Mouse (Mus musculus) embryonic facial prominence, embryonic 15.5 days (tissue): ENCODE measurements around the gene Ccnd3. TPM values are rescaled to one million over a fixed set of nuclear protein-coding genes. Genes with fewer than 3 reads are reported as not detected.

Experiments used
- ATAC-seq: fragments of 200-750 bp; cut with Nextera tagmentation; 2 replicates; pipeline ENCODE4 v1.8.0; 2017; ENCODE audit warnings: low read depth, moderate TSS enrichment; ENCODE audit not compliant: insufficient number of reproducible peaks, low FRiP score, low TSS enrichment
- H3K27ac ChIP-seq: fragments of 300-500 bp; sonication (generic); replicated peaks from 2 replicates; pipeline ENCODE4 v1.5.1; 2015; ENCODE audit warnings: mild to moderate bottlenecking, inconsistent platforms
- H3K27me3 ChIP-seq: fragments of 300-500 bp; sonication (generic); 2 replicates; pipeline ENCODE4 v1.6.1; 2015; ENCODE audit warnings: inconsistent platforms
- H3K36me3 ChIP-seq: fragments of 300-500 bp; sonication (generic); 2 replicates; pipeline ENCODE4 v1.6.1; 2015; ENCODE audit warnings: mild to moderate bottlenecking, inconsistent platforms
- H3K4me1 ChIP-seq: fragments of 300-500 bp; sonication (generic); 2 replicates; pipeline ENCODE4 v1.6.1; 2015; ENCODE audit warnings: inconsistent platforms
- H3K4me2 ChIP-seq: fragments of 300-500 bp; sonication (generic); replicated peaks from 2 replicates; pipeline ENCODE4 v1.6.1; 2015; ENCODE audit warnings: mild to moderate bottlenecking, inconsistent platforms
- H3K4me3 ChIP-seq: fragments of 300-500 bp; sonication (generic); replicated peaks from 2 replicates; pipeline ENCODE4 v1.5.1; 2015; ENCODE audit warnings: mild to moderate bottlenecking, inconsistent platforms
- H3K9ac ChIP-seq: fragments of 300-500 bp; sonication (generic); 2 replicates; pipeline ENCODE4 v1.6.1; 2015; ENCODE audit warnings: inconsistent platforms
- H3K9me3 ChIP-seq: fragments of 300-500 bp; sonication (generic); replicated peaks from 2 replicates; pipeline ENCODE4 v1.6.1; 2016; ENCODE audit warnings: inconsistent platforms
- WGBS: fragments of 180-500 bp; shearing (Covaris S2); methylation state at CpG from one replicate; pipeline ENCODE4 v1.1.7; 2015; 5-methylcytosine and 5-hydroxymethylcytosine counted together
- polyA plus RNA-seq: library from polyadenylated mRNA; unstranded; fragments of >200 nt; fragmentation: Nextera tagmentation; extraction: Ambion mirVana; gene quantifications from 2 replicates; pipeline ENCODE4 v1.2.1, GENCODE M21; 2015

Gene Ccnd3
- polyA plus RNA-seq, 1 experiment from 2014 or later = 552 TPM

DNA sequence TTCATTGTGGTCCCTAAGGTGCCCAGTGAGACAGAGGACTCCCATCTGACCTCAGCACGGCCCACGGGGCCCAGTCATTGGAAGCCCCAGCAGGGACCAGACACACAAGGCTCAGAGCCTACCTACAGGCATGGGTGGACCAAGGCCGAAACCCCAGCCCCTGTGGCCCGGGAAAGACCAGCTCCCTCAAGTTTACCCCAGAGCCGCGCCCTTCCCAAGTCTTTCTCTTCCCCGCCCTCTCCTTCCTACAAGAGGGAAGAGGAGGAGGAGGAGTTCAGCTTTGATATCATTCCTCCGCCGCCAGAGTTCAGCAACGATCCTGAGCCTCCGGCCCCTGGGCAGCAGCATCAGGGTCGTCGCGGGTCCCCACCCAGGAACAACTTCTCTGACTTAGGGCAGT is 36.8 kb upstream of the Ccnd3 start:
- Histone ChIP-seq H3K4me2 (peak overlapping the region; percentile 30; the same call in 1 of the 2 replicates), H3K4me1 (peaks cover 46% of the 10 kb centered on the region), H3K9me3 (no peaks in the 10 kb centered on the region), H3K27me3 (peaks cover 20% of the 10 kb centered on the region), H3K4me3 (peak overlapping the region; percentile 25), H3K36me3 (no peaks in the 10 kb centered on the region), H3K9ac (no peak overlapping the region), H3K27ac (no peak overlapping the region)
- ATAC-seq = no peak
- 30% methylated on average over 14 of the region's 14 CpGs for WGBS

- Histone ChIP-seq H3K4me2 (peak overlapping the region; percentile 30; the same call in 1 of the 2 replicates), H3K9ac (no peak overlapping the region), H3K4me3 (peak overlapping the region; percentile 25), H3K27me3 (peaks cover 20% of the 10 kb centered on the region), H3K9me3 (no peaks in the 10 kb centered on the region), H3K4me1 (peaks cover 46% of the 10 kb centered on the region), H3K36me3 (no peaks in the 10 kb centered on the region), H3K27ac (no peak overlapping the region)
- no peak for ATAC-seq
- 17% methylated on average over 34 of the region's 34 CpGs for WGBS
These were observed 36.4 kb upstream of the Ccnd3 start for GRCm38 (mm10) chr17:47468466-47468865.

DNA sequence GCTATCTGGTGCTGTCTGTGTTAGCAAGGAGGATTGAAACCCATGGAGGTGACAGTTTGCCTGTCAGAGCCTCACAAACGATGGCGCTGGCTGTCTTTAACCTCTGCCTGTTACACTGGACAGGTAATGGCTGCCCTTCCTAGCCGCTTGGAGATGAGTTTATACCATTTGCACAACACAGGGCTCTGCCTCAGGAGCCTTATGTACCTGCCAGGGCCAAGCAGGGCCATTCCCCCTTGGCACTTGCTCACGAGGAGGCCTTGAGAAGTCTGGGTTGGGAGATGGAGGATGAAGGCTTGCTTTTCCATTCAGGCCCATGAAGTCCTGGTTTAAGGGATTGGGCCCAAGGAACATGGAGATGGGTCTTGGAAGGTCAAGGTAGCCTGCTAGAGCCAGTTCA is 35.2 kb upstream of the Ccnd3 start:
- Histone ChIP-seq H3K27ac (no peak overlapping the region), H3K36me3 (no peaks in the 10 kb centered on the region), H3K27me3 (peaks cover 20% of the 10 kb centered on the region), H3K9ac (no peak overlapping the region), H3K4me1 (peaks cover 46% of the 10 kb centered on the region), H3K4me2 (no peak overlapping the region), H3K9me3 (no peaks in the 10 kb centered on the region), H3K4me3 (no peak overlapping the region)
- WGBS = 92% methylated on average over 4 of the region's 4 CpGs
- no peak for ATAC-seq

- Histone ChIP-seq H3K9ac (no peak overlapping the region), H3K4me3 (no peak overlapping the region), H3K27me3 (peaks cover 20% of the 10 kb centered on the region), H3K9me3 (no peaks in the 10 kb centered on the region), H3K27ac (0 out of 2 replicates have a peak overlapping the region, but pooled peaks have one; percentile 77), H3K4me1 (peaks cover 44% of the 10 kb centered on the region), H3K36me3 (no peaks in the 10 kb centered on the region), H3K4me2 (no peak overlapping the region)
- ATAC-seq = no peak
- 71% methylated on average over 4 of the region's 4 CpGs for WGBS
These were observed 34.7 kb upstream of the Ccnd3 start for GRCm38 (mm10) chr17:47470121-47470520.

DNA sequence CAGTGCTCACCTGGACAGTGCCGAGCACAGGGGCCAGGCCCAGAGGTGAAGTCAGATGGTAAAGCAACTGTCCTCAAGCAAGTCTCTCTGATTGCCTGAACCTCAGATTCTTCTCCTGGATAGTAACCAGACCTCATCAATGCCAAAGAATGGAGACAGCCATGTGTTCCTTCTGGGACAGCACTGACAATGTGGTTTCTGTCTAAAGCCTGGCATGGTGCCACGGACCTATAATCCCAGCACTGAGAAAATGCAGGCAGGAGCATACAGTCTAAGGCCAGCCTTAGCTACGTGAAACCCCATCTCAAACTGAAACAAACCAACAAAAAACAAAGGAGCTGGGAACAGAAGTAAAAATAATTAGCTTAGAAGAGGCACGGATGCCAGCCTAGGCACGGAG is 34.2 kb upstream of the Ccnd3 start:
- no peak for ATAC-seq
- H3K27ac ChIP-seq = peak overlapping the region; percentile 77
- peaks cover 39% of the 10 kb centered on the region for H3K4me1 ChIP-seq
- no peak overlapping the region for H3K9ac ChIP-seq
- no peaks in the 10 kb centered on the region for H3K36me3 ChIP-seq
- H3K27me3 ChIP-seq = peaks cover 20% of the 10 kb centered on the region
- no peak overlapping the region for H3K4me2 ChIP-seq
- WGBS = 42% methylated on average over 5 of the region's 5 CpGs
- H3K4me3 ChIP-seq = no peak overlapping the region
- no peaks in the 10 kb centered on the region for H3K9me3 ChIP-seq

DNA sequence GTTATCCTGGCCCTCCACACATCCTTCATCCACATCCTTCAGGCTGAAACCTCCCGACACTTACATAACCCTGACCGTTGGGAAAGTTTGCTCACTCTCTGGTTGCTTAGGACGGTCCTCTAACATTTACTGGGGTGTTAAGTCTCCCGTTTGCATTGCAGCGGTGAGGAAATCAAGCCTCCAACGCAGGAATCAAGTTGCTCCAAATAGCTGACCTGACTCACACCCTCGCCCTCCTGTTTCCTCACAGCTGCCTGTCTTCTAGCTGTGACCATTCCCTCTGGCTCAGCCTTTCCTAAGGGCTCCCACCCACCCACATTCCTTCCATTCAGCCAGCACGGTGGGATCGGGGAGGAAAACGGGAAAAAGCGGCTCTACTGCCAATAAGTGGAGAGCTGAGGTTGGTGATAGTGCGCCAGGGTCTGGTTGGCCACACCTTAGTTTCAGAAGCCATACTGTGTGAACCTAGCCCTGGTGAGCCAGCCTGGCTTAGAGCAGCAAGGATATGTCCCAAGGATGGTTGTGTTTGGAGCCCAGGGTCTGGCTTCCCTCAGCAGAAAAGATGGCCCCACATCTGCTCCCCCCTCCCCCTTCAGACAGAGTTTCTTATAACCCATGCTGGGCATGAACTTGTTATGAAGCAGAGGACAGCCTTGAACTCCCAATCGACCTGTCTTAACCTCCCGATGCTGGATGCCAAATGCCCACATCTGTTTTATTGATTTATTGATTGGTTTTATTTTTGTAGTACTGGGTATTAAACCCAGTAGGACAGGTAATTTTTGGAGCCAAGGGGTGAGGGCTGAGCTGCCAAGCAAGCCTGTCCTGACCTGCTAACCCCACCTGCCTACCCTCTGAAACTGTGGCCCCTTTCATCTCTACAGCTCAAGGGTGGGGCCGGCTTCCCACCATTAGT is 32.2 kb upstream of the Ccnd3 start:
- H3K9me3 ChIP-seq = no peaks in the 10 kb centered on the region
- no peak overlapping the region for H3K9ac ChIP-seq
- H3K4me1 ChIP-seq = peaks cover 32% of the 10 kb centered on the region
- no peak overlapping the region for H3K4me3 ChIP-seq
- H3K4me2 ChIP-seq = no peak overlapping the region
- H3K27me3 ChIP-seq = peaks cover 10% of the 10 kb centered on the region; the same call in 1 of the 2 replicates
- 40% methylated on average over 15 of the region's 15 CpGs for WGBS
- no peak overlapping the region; the same call in 1 of the 2 replicates for H3K27ac ChIP-seq
- no peaks in the 10 kb centered on the region for H3K36me3 ChIP-seq
- no peak for ATAC-seq

GRCm38 (mm10) chr17:47473434-47473974 is 31.3 kb upstream of the Ccnd3 start:
- Histone ChIP-seq H3K9me3 (no peaks in the 10 kb centered on the region), H3K4me1 (peaks cover 25% of the 10 kb centered on the region), H3K9ac (no peak overlapping the region), H3K4me3 (no peak overlapping the region), H3K27me3 (0 out of 2 replicates have a peak, but pooled peaks cover 4% of the 10 kb centered on the region), H3K4me2 (no peak overlapping the region), H3K27ac (no peak overlapping the region), H3K36me3 (no peaks in the 10 kb centered on the region)
- ATAC-seq = no peak
- WGBS = 12% methylated on average over 8 of the region's 8 CpGs

GRCm38 (mm10) chr17:47474250-47474649 is 30.6 kb upstream of the Ccnd3 start:
- ATAC-seq = no peak
- Histone ChIP-seq H3K4me1 (peaks cover 24% of the 10 kb centered on the region), H3K27me3 (no peaks in the 10 kb centered on the region), H3K9me3 (no peaks in the 10 kb centered on the region), H3K4me3 (no peak overlapping the region), H3K36me3 (no peaks in the 10 kb centered on the region), H3K4me2 (no peak overlapping the region), H3K9ac (no peak overlapping the region), H3K27ac (no peak overlapping the region)
- 82% methylated on average over 4 of the region's 4 CpGs for WGBS

GRCm38 (mm10) chr17:47475181-47475580 is 29.7 kb upstream of the Ccnd3 start:
- Histone ChIP-seq H3K9ac (no peak overlapping the region), H3K4me3 (no peak overlapping the region), H3K9me3 (no peaks in the 10 kb centered on the region), H3K27me3 (no peaks in the 10 kb centered on the region), H3K36me3 (no peaks in the 10 kb centered on the region), H3K4me1 (peaks cover 21% of the 10 kb centered on the region), H3K4me2 (no peak overlapping the region), H3K27ac (no peak overlapping the region)
- no peak for ATAC-seq
- 82% methylated on average over 4 of the region's 4 CpGs for WGBS

- H3K4me1 ChIP-seq = peaks cover 16% of the 10 kb centered on the region
- no peak overlapping the region for H3K27ac ChIP-seq
- no peaks in the 10 kb centered on the region for H3K9me3 ChIP-seq
- H3K27me3 ChIP-seq = no peaks in the 10 kb centered on the region
- H3K4me2 ChIP-seq = no peak overlapping the region
- no peak overlapping the region for H3K9ac ChIP-seq
- no peaks in the 10 kb centered on the region for H3K36me3 ChIP-seq
- no peak for ATAC-seq
- WGBS = 60% methylated on average over 3 of the region's 3 CpGs
- no peak overlapping the region for H3K4me3 ChIP-seq
These were observed 29.1 kb upstream of the Ccnd3 start for GRCm38 (mm10) chr17:47475714-47476113.

DNA sequence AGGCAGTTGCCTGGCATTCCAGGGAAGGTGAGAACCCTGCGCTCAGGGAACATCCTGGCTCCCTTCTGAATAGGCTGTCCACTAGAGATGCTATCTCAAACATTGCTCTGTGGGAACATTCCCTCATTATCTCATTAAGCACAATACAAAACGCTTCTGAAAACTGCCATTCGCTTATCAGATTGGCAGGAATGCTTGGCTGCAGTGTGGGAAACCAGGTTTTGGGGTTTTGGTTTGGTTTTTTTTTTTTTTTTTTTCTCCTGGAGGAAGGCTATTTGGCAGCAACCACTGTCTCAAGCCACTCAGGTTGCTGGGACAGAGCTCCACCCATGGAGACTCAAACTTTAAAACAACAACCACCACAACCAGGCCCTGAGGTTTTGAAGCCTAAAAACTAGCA is 25.0 kb upstream of the Ccnd3 start:
- Histone ChIP-seq H3K27me3 (no peaks in the 10 kb centered on the region), H3K4me3 (no peak overlapping the region), H3K36me3 (no peaks in the 10 kb centered on the region), H3K4me2 (no peak overlapping the region), H3K27ac (no peak overlapping the region), H3K4me1 (peaks cover 13% of the 10 kb centered on the region), H3K9ac (no peak overlapping the region), H3K9me3 (no peaks in the 10 kb centered on the region)
- 58% methylated on average over 3 of the region's 3 CpGs for WGBS
- no peak for ATAC-seq
